Mouse (Mus musculus): ENCODE data around the gene Ncor2.

GRCm38 (mm10) chr5:125203759-125204158 is 24.7 kb upstream of the Ncor2 start:
- TF ChIP-seq CTCF (IDR thresholded peaks at IDR 0.05; ENCODE audit: control insufficient read depth, insufficient read depth, low read length) (no peak), POLR2A (IDR thresholded peaks at IDR 0.05; ENCODE audit: borderline replicate concordance, control insufficient read depth, low read depth, low read length) (no peak)
